Mouse (Mus musculus): ENCODE results near the gene Gm5447.

GRCm38 (mm10) chr13:30953580-30953979 is 20.4 kb upstream of the Gm5447 start:
- no peak for TF ChIP-seq CTCF (IDR thresholded peaks at IDR 0.05 in 2 of 3, conservative IDR thresholded peaks at IDR 0.05 in 1 of 3; ENCODE audit: control insufficient read depth in 1 of 3, insufficient read depth in 1 of 3, low read depth in 2 of 3, low read length in 3 of 3, poor library complexity in 1 of 3, severe bottlenecking in 1 of 3)
- TF ChIP-seq RAD21 (IDR thresholded peaks at IDR 0.05; ENCODE audit: low read depth, low read length) = no peak
- TF ChIP-seq MAFK (IDR thresholded peaks at IDR 0.05; ENCODE audit: borderline replicate concordance, low read depth, low read length) = no peak
- TF ChIP-seq EP300 (IDR thresholded peaks at IDR 0.05; ENCODE audit: low read depth in 1 of 2, low read length in 2 of 2) = no peak
- TF ChIP-seq E2F4 (IDR thresholded peaks at IDR 0.05; ENCODE audit: borderline replicate concordance, low read depth, low read length) = no peak
- no peak for TF ChIP-seq USF2 (IDR thresholded peaks at IDR 0.05; ENCODE audit: borderline replicate concordance in 1 of 2, insufficient read depth in 1 of 2, low read depth in 1 of 2, low read length in 2 of 2)
- TF ChIP-seq POLR2AphosphoS5 (IDR thresholded peaks at IDR 0.05; ENCODE audit: borderline replicate concordance, low read depth, low read length) = no peak
- TF ChIP-seq MYB (IDR thresholded peaks at IDR 0.05; ENCODE audit: low read depth, low read length) = no peak
- no peak for TF ChIP-seq POLR2A (IDR thresholded peaks at IDR 0.05; ENCODE audit: control insufficient read depth in 1 of 2, insufficient read depth in 1 of 2, low read depth in 1 of 2, low read length in 2 of 2, poor library complexity in 1 of 2)
- no peak for TF ChIP-seq MAX (IDR thresholded peaks at IDR 0.05; ENCODE audit: low read length)
- no peak for TF ChIP-seq GATA1 (IDR thresholded peaks at IDR 0.05; ENCODE audit: low read depth, low read length)
- no peak for TF ChIP-seq CHD2 (IDR thresholded peaks at IDR 0.05; ENCODE audit: low read length)
- TF ChIP-seq HCFC1 (IDR thresholded peaks at IDR 0.05; ENCODE audit: low read depth, low read length) = no peak
- no peak for TF ChIP-seq ETS1 (IDR thresholded peaks at IDR 0.05; ENCODE audit: low read depth, low read length)

Measured in MEL (cell line).